Mouse (Mus musculus) erythroid progenitor cell, adult 5-6 weeks (primary cell): Measurements from ENCODE around the gene Camk1g. TPM values are rescaled to one million over a fixed set of nuclear protein-coding genes. Genes with fewer than 3 reads are reported as not detected.

Experiments used
- ATAC-seq: replicated peaks from 2 replicates; pipeline ENCODE4 v1.8.0; 2016; ENCODE audit warnings: moderate number of reproducible peaks, mild to moderate bottlenecking, moderate TSS enrichment, inconsistent platforms; ENCODE audit not compliant: poor library complexity, low FRiP score, severe bottlenecking
- total RNA-seq, 2 experiments: library from RNA; stranded (forward) in 1 of 2; stranded (reverse) in 1 of 2; fragments of 150-400 nt in 1 of 2; fragments of 186-747, 209-891 nt in 1 of 2; gene quantifications; 2 replicates each; pipeline versions ENCODE4 v1.2.3 to v1.2.4; 2015 to 2017; ENCODE audit warnings: low replicate concordance in 2 of 2

Gene Camk1g
- total RNA-seq, 2 experiments from 2014 or later, result not detected

- no peak for ATAC-seq
Measured at GRCm38 (mm10) chr1:193310519-193311085, 59.5 kb downstream of the Camk1g start.

GRCm38 (mm10) chr1:193309785-193310518 is 60.1 kb downstream of the Camk1g start:
- ATAC-seq, result no peak

- no peak for ATAC-seq
Measured at GRCm38 (mm10) chr1:193306832-193307231, 63.3 kb downstream of the Camk1g start.

- ATAC-seq, result no peak
Measured at GRCm38 (mm10) chr1:193305386-193305785, 64.7 kb downstream of the Camk1g start.

GRCm38 (mm10) chr1:193303096-193303495 is 67.0 kb downstream of the Camk1g start:
- no peak for ATAC-seq

DNA sequence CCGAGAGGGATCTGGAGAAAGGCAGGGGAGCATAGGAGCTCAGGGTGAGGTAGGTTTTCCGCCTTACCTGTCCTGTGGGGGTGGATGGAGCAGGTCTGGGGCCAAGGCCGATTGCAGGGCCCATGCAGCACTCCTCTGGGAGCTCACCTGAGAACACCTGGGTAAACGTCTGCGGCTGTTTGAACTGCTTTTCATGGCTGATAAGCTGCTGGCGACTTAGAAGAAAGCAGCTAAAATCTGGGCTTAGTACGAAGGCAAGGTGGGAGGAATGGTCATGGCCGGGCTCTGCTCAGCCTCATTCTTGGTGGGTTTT is 68.0 kb downstream of the Camk1g start:
- no peak for ATAC-seq

GRCm38 (mm10) chr1:193301216-193302092 is 68.6 kb downstream of the Camk1g start:
- no peak for ATAC-seq

DNA sequence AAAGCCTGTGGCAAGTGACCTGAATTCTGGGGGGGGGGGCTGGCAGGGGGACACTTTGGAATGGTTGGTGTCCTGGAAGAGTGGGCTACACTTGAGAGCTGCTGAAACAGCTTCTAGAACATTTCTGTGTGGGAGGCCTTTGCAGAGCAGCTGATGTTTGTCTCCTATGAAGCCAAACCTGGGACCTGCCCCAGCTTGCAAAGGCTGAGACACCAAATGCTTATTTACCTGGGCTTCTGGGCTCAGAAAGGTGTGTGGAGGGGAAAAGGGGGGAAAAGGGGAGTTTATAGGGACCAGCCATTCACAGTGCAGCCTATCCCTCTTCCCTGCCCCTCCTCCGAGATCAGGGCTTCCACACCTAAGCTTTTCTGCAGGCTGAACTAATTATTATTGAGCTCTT is 70.1 kb downstream of the Camk1g start:
- no peak for ATAC-seq

DNA sequence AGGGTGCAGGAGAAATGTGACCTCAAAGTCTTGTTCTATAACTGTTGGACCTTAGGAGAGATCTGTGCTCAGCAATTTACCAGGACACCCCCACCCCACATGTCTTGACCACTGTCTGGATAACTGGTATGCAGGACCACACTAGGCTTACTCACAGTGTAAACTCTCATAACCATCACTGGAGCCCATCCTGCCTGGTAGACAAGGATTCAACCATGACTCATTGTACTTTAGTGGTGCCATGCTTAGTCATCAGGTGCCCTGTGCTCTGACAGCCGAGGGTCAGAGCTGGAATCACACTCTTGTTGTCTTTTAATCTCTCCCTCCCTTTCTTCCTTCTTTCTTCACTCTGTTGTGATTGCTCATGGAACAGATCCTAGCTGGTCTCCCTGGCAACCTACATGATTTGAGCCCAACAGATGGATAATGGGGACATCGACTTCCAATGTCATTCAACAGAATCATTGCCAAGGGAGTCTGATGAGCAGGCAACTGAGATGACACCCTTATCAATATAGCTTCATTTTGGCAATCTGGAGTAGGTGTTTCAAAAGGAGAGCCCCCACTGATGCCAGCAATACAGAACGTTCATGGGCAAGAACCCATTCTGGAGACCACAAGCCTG is 71.8 kb downstream of the Camk1g start:
- no peak for ATAC-seq

Other genes starting within 250 kb of the Camk1g start
- gene Diexf, start 240.0 kb downstream of the Camk1g start, total RNA-seq (2015; ENCODE audit: low replicate concordance), result 3.4 and 19.1 TPM in 2 replicates
- gene Diexf, start 240.0 kb downstream of the Camk1g start, total RNA-seq (2017; ENCODE audit: low replicate concordance), result 1.4 and 1.5 TPM in 2 replicates
- not detected in 2 replicates for gene Irf6, start 217.2 kb downstream of the Camk1g start, total RNA-seq (2015; ENCODE audit: low replicate concordance)
- 0.26 TPM in 1 of 2 replicates, not detected in the other for gene Irf6, start 217.2 kb downstream of the Camk1g start, total RNA-seq (2017; ENCODE audit: low replicate concordance)
- 0.36 and 1.7 TPM in 2 replicates for gene A130010J15Rik, start 202.3 kb downstream of the Camk1g start, total RNA-seq (2015; ENCODE audit: low replicate concordance)
- 0.77 and 4.3 TPM in 2 replicates for gene A130010J15Rik, start 202.3 kb downstream of the Camk1g start, total RNA-seq (2017; ENCODE audit: low replicate concordance)
- gene Traf3ip3, start 168.6 kb downstream of the Camk1g start, total RNA-seq (2015; ENCODE audit: low replicate concordance), result 13.0 and 59.9 TPM in 2 replicates
- gene Traf3ip3, start 168.6 kb downstream of the Camk1g start, total RNA-seq (2017; ENCODE audit: low replicate concordance), result 6.7 and 8.6 TPM in 2 replicates
- 13.0 TPM in 1 of 2 replicates, not detected in the other for gene Lamb3, start 162.6 kb downstream of the Camk1g start, total RNA-seq (2015; ENCODE audit: low replicate concordance)
- gene Lamb3, start 162.6 kb downstream of the Camk1g start, total RNA-seq (2017; ENCODE audit: low replicate concordance), result 1.3 TPM in 1 of 2 replicates, not detected in the other
- gene Hsd11b1, start 106.2 kb downstream of the Camk1g start, total RNA-seq (2015; ENCODE audit: low replicate concordance), result 23.8 and 24.7 TPM in 2 replicates
- 7.7 and 8.5 TPM in 2 replicates for gene Hsd11b1, start 106.2 kb downstream of the Camk1g start, total RNA-seq (2017; ENCODE audit: low replicate concordance)
- 3.8 and 7.6 TPM in 2 replicates for gene G0s2, start 97.1 kb downstream of the Camk1g start, total RNA-seq (2015; ENCODE audit: low replicate concordance)
- 2.3 and 6.8 TPM in 2 replicates for gene G0s2, start 97.1 kb downstream of the Camk1g start, total RNA-seq (2017; ENCODE audit: low replicate concordance)